Mouse (Mus musculus): Measurements from ENCODE around the gene Cc2d1b. TPM values are rescaled to one million over a fixed set of nuclear protein-coding genes. Genes with fewer than 3 reads are reported as not detected.

The Cc2d1b gene
- 5.7 and 5.9 TPM in 2 replicates for polyA plus RNA-seq (2021; fragmentation: Nextera tagmentation)
- long read RNA-seq, experiment 1, transcript Cc2d1b-201 (25 exons, 3,303 nt): major isoform, 11 of 21 reads
- long read RNA-seq, experiment 1, partial matches to known transcripts: 7 of 21 reads
- long read RNA-seq, experiment 1, other reads (novel, unspliced or antisense): 3 of 21 reads
- long read RNA-seq, experiment 2, transcript Cc2d1b-201 (25 exons, 3,303 nt): major isoform, 35 of 57 reads
- long read RNA-seq, experiment 2, partial matches to known transcripts: 5 of 57 reads
- long read RNA-seq, experiment 2, other reads (novel, unspliced or antisense): 17 of 57 reads

DNA sequence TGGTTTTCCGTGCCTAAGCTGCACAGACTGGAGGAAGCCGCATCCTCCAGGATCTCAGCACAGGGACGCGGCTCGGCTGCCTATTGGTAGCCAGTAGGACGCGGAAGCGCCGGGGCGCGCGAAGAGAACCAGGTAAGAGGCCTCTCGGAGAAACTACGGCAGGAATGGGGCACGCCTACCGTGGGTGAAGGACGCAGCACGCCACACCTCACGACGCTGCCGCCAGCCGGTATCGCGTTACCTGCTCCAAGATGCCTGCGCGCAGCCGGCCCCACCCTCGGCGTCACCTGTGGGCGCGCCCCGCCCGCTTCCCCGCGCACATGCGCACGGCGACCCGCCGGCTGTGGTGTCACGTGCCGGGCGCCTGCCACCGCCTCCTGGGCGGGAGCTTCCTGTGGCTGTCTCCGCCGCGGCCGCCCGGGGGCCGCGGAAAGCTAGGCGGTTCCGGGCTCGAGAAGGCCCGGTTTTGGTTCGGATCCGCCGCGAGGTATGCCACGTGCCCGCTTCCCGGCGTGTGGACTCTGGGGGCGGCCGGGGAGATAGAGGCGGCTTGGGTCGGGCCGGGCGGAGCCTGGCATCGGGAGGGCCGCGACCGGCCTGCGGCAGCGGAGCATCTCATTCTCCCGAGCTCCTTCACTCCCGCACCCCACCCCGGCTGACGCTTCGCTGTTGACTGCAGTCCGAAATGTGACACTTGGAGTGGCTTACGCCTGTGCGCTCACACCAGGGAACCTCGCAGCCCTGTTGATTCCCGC is at the start of gene Cc2d1b:
TSS of gene Cc2d1b (plus strand) at position 354 of the 755 bp plus-strand sequence.

DNA sequence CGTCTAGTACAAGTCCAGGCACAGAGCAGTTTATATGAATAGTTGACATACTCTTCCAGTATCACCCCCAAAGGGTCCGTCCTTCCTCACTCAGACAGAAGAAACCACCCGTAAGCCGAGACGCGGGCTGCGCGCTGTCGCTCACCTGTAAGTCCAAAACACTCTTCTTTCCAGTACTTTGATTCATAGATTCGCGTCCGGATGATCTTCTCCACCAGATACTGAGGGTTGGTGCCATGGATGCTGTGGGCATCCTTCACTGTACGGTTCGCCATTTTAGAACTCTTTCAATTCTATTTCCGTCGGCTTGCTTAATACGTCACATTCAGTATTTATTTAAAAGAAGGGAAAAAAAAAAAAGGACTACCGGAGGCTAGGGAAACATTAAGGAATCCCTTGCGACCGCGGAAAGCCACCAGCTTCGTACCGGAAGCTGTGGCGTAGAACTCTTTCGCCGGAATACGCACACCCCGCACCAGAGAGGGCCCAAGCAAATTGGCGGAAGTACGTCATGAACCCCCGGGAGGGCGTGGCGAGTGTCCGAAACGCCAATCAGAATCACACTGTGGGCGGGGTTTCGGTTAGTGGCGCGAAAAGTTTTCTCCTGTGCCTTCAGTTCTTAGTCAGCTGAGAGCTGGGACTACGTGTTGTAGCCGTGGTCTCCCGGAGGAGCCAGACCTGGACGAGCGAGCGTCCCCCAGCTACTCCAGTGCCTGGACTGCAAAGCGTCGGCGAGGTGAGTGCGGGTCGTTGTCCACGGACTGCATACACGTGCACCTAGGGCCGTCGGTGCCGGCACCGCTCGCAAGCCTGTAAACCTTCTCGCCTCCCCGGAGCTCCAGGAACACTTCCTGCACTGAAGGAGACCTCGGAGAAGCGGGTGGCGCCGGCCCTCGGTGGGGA is 40.6 kb upstream of the Cc2d1b start, which contains the start of the genes Prpf38a and Orc1:
TSS of gene Prpf38a (minus strand) at position 497 of the 903 bp plus-strand sequence.
TSS of gene Orc1 (plus strand) at position 584 of the 903 bp plus-strand sequence.

Other genes starting within 250 kb of the Cc2d1b start
- gene Shisal2a, start 236.6 kb upstream of the Cc2d1b start, polyA plus RNA-seq (2021; fragmentation: Nextera tagmentation): 0.35 and 0.46 TPM in 2 replicates
- gene Gpx7, start 213.0 kb upstream of the Cc2d1b start, polyA plus RNA-seq (2021; fragmentation: Nextera tagmentation): 12.3 and 13.0 TPM in 2 replicates
- 4.0 and 5.5 TPM in 2 replicates for gene Tut4, start 160.5 kb upstream of the Cc2d1b start, polyA plus RNA-seq (2021; fragmentation: Nextera tagmentation)
- gene Prpf38a, start 40.6 kb upstream of the Cc2d1b start, polyA plus RNA-seq (2021; fragmentation: Nextera tagmentation): 26.5 and 28.5 TPM in 2 replicates
- gene Orc1, start 40.5 kb upstream of the Cc2d1b start, polyA plus RNA-seq (2021; fragmentation: Nextera tagmentation): 0.79 TPM in 1 of 2 replicates, not detected in the other
- gene 3110021N24Rik, start 99.7 kb downstream of the Cc2d1b start, polyA plus RNA-seq (2021; fragmentation: Nextera tagmentation): 0.82 and 0.94 TPM in 2 replicates
- gene Zfyve9, start 160.9 kb downstream of the Cc2d1b start, polyA plus RNA-seq (2021; fragmentation: Nextera tagmentation): 10.9 and 11.7 TPM in 2 replicates
- 84.0 and 92.5 TPM in 2 replicates for gene Btf3l4, start 213.7 kb downstream of the Cc2d1b start, polyA plus RNA-seq (2021; fragmentation: Nextera tagmentation)
- gene Txndc12, start 214.7 kb downstream of the Cc2d1b start, polyA plus RNA-seq (2021; fragmentation: Nextera tagmentation): 35.4 and 36.0 TPM in 2 replicates
- 30.2 and 33.0 TPM in 2 replicates for gene Kti12, start 227.8 kb downstream of the Cc2d1b start, polyA plus RNA-seq (2021; fragmentation: Nextera tagmentation)
- 0.25 and 0.34 TPM in 2 replicates for gene A730015C16Rik, start 228.7 kb downstream of the Cc2d1b start, polyA plus RNA-seq (2021; fragmentation: Nextera tagmentation)